Mouse (Mus musculus) kidney, adult 11 months (tissue): ENCODE results near the gene Ltbp2.

Source experiments
- DNase-seq: peaks from one replicate; pipeline ENCODE4 v3.0.0; 2022

Ltbp2 gene

GRCm38 (mm10) chr12:84800419-84800818 is 75.9 kb downstream of the Ltbp2 start:
- no peak for DNase-seq

- DNase-seq = no peak
Measured at GRCm38 (mm10) chr12:84799086-84799485, 77.2 kb downstream of the Ltbp2 start.

GRCm38 (mm10) chr12:84794647-84795046 is 81.7 kb downstream of the Ltbp2 start:
- no peak for DNase-seq

- no peak for DNase-seq
Measured at GRCm38 (mm10) chr12:84792629-84793028, 83.7 kb downstream of the Ltbp2 start.

GRCm38 (mm10) chr12:84790853-84791252 is 85.5 kb downstream of the Ltbp2 start:
- no peak for DNase-seq

- no peak for DNase-seq
Measured at GRCm38 (mm10) chr12:84786091-84786490, 90.2 kb downstream of the Ltbp2 start.

- peak; percentile 77 for DNase-seq
Measured at GRCm38 (mm10) chr12:84784604-84785381, 91.5 kb downstream of the Ltbp2 start.

GRCm38 (mm10) chr12:84776229-84776628 is 100.1 kb downstream of the Ltbp2 start:
- no peak for DNase-seq

- DNase-seq = no peak
Measured at GRCm38 (mm10) chr12:84774376-84774775, 102.0 kb downstream of the Ltbp2 start.

- no peak for DNase-seq
Measured at GRCm38 (mm10) chr12:84773476-84773875, 102.9 kb downstream of the Ltbp2 start.

GRCm38 (mm10) chr12:84772726-84773441 is 103.4 kb downstream of the Ltbp2 start, which contains the start of the genes Npc2 and Isca2:
Gene Npc2, minus strand, starts transcription at chr12:84773152.
Gene Isca2, plus strand, starts transcription at chr12:84773251.
- DNase-seq = peak; percentile 100

GRCm38 (mm10) chr12:84771981-84772520 is 104.3 kb downstream of the Ltbp2 start:
- DNase-seq = no peak

GRCm38 (mm10) chr12:84769624-84770023 is 106.7 kb downstream of the Ltbp2 start:
- DNase-seq = no peak

GRCm38 (mm10) chr12:84767510-84767909 is 108.8 kb downstream of the Ltbp2 start:
- DNase-seq = no peak

GRCm38 (mm10) chr12:84766113-84766735 is 110.1 kb downstream of the Ltbp2 start:
- no peak for DNase-seq

GRCm38 (mm10) chr12:84765506-84765905 is 110.8 kb downstream of the Ltbp2 start:
- no peak for DNase-seq

- DNase-seq = no peak
Measured at GRCm38 (mm10) chr12:84764756-84765155, 111.6 kb downstream of the Ltbp2 start.

- DNase-seq = no peak
Measured at GRCm38 (mm10) chr12:84763577-84764218, 112.6 kb downstream of the Ltbp2 start.

GRCm38 (mm10) chr12:84762532-84762931 is 113.8 kb downstream of the Ltbp2 start:
- no peak for DNase-seq

GRCm38 (mm10) chr12:84759063-84759462 is 117.3 kb downstream of the Ltbp2 start:
- DNase-seq = no peak

GRCm38 (mm10) chr12:84756016-84756415 is 120.3 kb downstream of the Ltbp2 start:
- no peak for DNase-seq

GRCm38 (mm10) chr12:84755008-84755695 is 121.2 kb downstream of the Ltbp2 start:
- DNase-seq = no peak
